Mouse (Mus musculus) kidney, adult 11 months (tissue): Measurements from ENCODE around the gene Erbb4.

ENCODE experiments used
- DNase-seq: peaks from one replicate; pipeline ENCODE4 v3.0.0; 2022

Gene Erbb4

DNA sequence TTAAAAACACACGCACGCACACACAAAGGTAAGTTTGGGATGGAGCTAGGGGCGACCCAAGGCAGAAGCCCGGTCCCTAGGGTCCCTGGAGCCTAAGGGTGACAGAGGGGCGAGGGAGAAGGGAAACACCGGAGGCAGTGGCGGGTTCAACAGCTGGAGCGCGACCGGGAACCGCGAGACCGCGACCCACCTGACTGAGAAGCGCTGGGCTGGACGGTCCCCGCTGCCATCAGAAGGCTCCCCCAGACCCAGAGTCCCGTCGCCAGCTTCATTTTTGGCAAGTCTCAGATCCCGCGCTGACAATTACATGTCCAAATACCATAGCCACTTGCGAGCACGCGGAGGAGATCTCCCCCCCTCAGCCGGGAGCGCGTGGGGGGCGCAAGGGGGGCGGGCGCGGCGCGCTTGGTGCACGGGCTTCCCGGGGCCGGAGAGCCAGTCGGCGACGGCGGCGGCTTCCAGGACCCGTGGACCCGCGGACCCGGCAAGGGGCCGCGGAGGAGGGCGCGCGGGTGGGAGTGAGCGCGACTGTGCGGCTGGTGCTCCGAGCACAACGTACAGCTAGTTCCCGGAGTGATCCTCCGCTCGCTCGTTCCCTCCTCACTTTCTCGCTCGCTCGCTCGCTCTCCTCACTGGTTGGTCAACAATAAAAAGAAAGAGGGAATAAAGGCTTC is at the start of gene Erbb4:
Gene Erbb4 (minus strand): TSS at position 575 of the 674 bp plus-strand sequence.
- peak; percentile 14 for DNase-seq

DNA sequence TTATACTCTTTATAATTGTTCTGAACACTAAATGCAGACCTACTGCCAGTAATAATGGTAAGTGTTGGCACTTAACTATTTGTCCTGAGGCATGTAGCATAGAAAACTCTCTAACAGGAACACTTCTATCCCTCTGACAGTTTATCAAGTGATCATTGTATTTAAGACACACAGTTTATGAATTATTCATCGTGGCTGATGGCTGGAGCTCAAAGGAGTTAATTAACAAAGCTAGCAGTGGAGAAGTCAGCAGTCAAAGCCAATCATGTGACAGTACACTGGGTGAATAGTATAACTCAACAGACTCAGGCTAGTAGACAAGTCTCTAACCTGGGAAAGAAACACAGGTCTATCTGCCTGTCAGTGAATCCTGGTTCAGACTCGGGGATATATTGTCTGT is 49.5 kb upstream of the Erbb4 start:
- DNase-seq = no peak

GRCm38 (mm10) chr1:69141341-69141740 is 33.5 kb upstream of the Erbb4 start:
- no peak for DNase-seq

GRCm38 (mm10) chr1:69139519-69139868 is 31.6 kb upstream of the Erbb4 start:
- no peak for DNase-seq

- no peak for DNase-seq
Measured at GRCm38 (mm10) chr1:69138856-69139518, 31.1 kb upstream of the Erbb4 start.

DNA sequence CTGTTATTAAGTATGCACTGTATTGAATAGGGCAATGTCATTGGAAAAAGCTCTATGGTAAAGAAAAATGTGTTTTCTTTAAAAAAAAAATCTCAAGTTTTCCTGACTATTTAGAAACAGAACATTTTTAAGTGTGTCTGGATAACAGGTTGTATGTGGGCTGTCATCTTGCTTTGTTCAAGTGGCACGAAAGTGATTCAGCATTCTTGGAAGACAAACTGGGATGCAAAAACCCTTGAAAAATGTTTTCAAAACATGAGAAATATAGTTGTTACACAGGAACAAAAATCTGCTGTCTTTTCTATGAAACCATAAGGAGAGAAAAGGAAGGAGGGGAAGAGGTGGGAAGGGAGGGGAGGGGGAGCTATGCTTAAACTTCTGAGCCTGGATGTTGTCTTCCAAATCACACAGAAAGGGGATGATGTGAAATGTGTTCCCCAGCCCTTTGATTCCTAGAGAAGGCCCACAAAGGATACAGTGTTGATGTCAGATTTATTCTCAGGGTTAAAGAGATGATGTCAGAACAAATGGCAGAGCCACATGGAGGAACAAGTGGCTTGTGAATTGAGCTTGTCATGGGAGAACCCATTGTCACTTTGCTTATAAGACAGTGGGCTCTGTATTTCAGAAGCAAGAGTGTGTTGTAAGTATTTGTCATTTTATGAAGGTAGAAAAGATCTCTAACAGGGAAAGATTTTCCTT is 16.4 kb upstream of the Erbb4 start:
- DNase-seq = no peak

DNA sequence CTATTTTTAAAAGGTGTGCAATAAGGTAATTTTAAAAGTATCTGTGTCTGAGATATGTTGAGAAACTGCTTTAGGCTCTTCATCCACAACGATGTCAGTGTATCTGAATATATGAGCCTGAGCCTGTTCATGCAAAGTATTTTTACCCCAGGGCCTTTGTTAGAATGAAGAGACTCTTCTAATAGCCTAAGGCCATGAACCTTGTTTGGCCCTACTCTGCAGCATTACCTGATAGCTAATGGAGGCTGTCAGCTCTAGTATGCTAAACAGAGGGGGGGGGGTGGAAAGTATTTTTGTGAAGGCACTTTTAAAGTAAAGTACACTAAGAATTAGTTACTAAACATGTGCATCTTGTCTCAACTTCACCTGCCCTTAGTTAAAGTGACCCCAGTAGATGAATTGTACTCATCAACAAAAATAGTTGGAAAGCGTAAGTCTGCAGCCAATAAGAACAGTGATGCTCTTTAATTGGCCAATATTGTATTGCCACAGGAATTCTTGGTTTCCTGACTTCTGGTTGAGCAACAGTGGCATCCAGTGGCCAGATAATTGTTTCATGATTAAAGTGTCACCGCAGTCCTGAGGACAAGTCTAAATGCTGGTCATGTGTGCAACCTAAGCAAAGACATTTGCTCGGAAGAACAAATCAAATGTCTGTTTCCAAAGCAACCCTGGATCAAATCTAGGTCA is 10.5 kb upstream of the Erbb4 start:
- no peak for DNase-seq

GRCm38 (mm10) chr1:69108159-69108925 is 483 bp upstream of the Erbb4 start:
- DNase-seq = peak; percentile 77

DNA sequence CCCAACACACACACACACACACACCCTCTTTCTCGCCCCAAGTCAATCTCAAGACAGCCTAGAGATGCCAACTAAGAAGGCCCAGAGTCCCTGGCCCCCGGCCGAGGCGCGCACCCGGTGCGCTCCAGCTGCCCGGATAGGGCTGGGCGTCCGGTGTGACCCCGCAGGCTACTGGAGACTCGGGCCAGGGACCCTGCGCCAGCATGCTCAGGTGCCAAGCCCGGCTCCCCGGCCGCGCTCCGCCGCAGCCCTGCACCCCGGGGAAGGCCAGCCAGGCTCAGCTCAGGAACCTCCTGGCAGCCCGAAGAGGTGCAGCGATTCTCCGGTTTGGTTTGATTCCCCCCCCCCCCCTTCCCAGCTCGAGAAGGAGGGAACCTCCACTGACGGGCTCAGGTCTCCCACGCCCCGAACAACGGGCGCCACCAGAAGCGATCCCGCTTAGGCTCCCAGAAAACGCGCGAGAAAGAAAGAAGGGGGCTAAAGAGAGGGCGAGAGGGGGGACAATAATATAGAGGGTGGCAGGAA is 860 bp downstream of the Erbb4 start:
- DNase-seq = peak; percentile 61

- peak; percentile 55 for DNase-seq
Measured at GRCm38 (mm10) chr1:69106322-69106761, 1.5 kb downstream of the Erbb4 start.

DNA sequence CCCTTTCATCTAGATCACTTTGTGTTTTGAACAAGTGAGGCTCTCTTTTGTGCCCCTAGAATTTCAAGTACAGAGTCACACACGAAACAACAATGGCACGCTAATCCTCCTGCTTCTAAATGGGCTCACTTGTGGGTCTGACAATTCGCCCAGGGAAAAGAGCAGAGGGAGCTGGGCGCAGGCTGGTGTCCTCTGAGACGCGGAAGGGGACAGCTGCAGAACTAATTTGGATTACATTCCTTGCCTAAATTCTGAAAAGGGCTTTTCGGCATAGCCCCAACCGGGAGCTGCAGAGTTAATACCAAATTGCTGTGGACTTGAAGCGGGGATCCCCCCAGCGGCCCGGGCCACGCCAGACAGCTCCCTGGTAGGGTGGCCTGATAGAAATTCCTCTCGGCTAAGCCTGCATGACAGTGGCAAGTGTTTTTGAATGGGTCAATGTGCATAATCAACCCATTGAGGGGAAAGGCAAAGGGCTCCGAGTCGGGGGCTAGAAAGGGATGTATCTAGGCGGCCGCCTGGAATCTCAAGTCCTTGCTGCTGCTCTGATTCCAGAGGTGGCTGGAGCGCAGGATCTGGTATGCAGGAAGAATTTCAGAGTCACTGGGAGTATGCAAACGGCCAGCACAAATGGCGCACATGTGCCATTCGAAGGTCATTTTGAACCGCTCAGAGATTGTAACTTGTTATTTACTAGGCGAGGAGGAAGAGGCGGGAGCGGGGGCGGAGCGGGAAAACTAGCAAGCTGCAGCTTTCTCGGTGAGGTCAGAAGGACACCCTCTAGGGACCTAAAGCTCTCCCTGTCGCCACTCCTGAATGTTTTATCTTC is 2.2 kb downstream of the Erbb4 start:
- DNase-seq = peak; percentile 87

DNA sequence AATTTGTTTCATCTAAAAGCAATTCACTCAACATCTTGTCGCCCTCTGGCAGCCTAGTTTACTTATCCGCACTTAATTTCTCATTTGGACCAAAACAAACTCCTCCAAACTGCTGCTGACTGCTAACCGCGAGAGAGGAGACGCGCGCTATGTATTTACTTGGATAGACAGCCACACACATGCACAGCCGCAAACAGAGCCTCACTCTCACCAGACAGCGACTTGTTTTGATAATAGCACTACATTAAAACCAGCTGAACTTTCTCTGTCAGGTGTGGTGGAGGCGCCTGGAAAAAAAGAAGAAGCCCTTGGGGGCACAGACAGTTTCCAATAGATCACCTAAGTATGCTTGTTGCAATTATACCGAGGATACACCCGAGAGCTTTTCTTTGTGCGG is 2.8 kb downstream of the Erbb4 start:
- DNase-seq = peak; percentile 17

DNA sequence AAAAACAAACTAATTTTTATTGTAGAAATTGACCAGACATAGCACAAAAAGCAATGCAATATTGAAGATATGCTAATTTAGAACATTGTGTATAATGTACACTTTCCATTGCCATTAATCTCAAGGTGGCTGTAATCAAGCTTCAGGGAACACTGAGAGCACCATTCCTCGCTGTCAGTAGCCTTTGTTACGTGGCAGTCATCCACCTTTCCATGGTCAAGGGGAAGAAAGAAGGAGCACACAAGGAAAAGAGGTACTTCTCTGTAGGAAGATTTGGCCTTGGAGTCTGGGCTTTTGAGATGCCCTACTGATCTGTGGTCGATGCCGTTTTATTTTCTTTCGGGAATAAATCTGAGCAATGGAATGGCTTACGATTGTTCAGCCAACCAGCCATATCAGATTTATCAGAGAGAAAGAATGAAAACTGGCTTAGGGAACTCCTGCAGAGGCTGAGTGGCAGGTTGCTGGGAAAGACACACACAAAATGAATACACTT is 4.6 kb downstream of the Erbb4 start:
- DNase-seq = no peak

- DNase-seq = no peak
Measured at GRCm38 (mm10) chr1:69101670-69102069, 6.2 kb downstream of the Erbb4 start.

DNA sequence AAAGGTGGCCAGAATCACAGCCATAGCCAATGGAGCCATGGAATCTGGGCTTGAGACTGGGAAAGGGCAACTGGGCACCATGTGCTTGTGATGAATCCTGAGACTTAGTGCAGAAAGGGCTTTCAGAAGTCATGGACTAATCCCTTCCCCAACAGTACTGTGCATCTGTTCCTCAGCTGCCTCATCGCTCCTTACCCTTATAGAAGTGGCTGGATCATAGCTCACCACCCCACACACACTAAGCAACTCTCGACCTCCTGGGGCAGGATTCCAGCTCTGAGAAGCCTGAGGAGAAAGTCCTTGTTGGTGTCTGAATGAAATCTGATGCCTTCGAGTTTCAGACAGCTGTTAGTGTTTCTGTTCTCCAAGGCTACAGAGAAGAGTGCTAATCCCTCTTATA is 14.8 kb downstream of the Erbb4 start:
- no peak for DNase-seq

DNA sequence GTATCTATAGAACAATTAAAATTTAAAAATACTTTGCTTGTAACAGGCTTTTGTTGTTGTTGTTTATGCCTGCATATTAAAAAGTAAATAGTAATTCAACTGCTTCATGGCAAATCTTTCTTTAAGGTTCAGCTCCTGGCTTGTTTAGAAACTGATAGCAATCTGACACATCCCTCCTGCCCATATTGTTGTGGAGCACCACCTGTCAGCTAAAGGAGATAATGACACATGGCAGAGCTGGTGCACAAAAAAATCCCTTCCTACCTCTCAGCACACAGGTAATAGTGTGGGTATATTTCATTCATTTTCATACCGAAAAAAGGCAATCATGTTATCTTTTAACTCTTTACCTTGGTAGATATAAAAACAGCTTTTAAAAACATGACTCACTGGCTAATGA is 18.5 kb downstream of the Erbb4 start:
- DNase-seq = no peak

- DNase-seq = no peak
Measured at GRCm38 (mm10) chr1:69085753-69086152, 22.1 kb downstream of the Erbb4 start.

GRCm38 (mm10) chr1:69048918-69049317 is 58.9 kb downstream of the Erbb4 start:
- no peak for DNase-seq

DNA sequence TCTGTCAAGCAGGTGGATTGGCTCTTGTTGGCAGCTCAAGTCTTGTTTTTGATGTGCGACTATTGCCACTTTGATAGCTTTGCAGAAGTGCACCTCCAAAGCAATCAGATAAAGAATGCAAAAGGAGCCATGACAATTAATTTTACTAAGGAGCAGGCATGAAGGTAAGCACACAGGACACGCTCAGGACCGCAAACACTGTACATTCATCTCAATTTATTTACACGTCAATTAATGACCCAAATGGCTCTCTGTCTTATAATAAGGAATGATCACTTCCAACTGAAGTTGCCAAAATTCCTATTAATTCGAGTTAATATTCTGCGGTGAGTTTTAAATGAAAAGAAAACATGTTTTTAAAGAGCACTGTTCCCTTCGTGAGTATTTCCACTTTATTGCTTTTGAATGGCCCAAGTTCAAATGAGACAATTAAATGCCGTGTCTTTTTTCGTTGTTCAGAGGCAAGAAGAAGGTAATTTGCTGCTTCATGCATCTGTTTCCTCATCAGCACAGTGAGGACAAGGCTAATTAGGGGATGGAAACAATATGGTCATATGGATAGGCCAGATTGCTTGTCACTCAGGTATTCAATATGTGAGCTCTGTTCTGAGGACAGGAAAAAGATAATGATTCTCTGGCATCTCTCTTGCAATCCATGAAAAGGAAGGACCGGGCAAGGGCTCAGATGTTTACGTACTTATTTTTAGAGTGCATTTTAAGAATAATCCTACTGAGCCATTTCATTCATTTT is 61.5 kb downstream of the Erbb4 start:
- no peak for DNase-seq

- no peak for DNase-seq
Measured at GRCm38 (mm10) chr1:69027816-69028215, 80.0 kb downstream of the Erbb4 start.

DNA sequence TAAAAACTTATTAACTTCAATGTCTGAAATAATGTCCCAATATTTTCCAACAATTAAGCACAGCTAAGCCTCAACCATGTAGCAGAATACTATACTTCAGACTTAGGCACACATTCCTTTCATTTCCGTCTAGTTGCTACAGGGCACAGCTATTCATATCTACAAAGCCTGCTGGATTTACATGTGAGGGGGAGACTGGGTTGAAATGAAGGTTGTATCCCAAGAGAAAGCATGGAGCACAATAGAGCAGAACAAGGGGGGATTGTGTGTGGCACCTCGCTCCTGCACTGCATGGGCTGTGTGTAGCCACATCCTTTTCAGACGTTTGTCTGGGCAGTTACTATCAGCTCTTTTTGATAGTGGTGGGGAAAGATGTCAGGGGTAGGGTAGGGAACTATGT is 83.0 kb downstream of the Erbb4 start:
- peak; percentile 12 for DNase-seq
